Mouse (Mus musculus): ENCODE data around the gene Ghdc. TPM values are rescaled to one million over a fixed set of nuclear protein-coding genes. Genes with fewer than 3 reads are reported as not detected.

Gene Ghdc
- total RNA-seq (2023; ENCODE audit: inconsistent age) = 17.9 to 27.2 TPM (median 20.3 TPM) in 4 replicates

DNA sequence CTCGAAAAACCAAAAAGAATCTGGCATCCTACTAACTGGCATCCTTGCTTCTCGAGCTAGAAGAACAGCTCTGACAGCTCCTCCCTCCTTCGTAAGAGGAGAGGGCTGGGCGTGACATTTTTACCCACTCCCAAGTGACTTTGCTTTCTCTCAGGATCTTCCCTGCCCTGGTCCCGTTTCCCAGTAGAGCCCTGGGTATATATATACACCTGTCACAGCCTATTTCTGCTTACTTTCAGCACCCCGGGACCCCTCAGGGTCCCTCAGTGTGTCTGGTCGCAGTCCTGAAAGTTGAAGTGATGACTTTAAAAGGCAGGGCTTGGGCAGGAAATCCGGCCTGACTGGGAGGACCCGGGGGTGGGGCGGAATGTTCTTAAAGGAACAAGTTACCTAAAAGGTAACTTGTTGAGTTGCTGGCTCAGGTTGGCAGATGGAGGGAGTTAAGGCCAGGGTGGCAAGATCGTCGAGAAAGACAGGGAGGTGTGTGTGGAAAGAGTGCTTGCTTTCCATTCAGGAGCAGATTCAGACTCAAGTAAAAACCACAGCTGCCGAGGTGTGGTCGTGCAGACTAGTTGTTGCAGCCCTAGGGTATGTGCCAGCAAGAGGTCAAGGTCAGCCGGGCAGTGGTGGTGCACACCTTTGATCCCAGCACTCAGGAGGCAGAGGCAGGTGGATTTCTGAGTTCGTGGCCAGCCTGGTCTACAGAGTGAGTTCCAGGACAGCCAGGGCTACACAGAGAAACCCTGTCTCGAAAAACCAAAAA, at the start of gene Ghdc:
Gene Ghdc (minus strand): TSS at position 312 of the 763 bp plus-strand sequence.

DNA sequence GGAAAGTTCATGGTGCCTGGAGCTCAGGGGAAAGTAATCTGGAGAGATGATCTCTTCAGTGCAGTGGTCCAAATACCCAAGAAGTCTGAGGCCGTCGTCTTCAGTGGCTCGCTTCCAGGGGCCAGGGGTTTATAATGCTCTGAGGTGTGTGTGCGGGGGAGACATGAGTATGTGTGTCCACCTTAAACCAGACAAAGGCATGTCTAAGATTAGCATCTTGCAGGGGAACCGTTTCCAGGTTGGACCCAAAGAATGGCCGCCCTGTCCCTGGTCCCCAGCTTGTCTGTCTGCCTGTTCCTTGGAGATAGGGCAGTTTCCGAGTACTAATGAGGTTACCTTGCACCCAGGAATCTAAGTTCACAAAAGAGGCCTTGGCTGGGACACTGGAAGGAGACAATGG, 7.9 kb downstream of the Ghdc start, which contains the start of gene Hcrt:
Gene Hcrt (minus strand): TSS at position 101 of the 400 bp plus-strand sequence.

DNA sequence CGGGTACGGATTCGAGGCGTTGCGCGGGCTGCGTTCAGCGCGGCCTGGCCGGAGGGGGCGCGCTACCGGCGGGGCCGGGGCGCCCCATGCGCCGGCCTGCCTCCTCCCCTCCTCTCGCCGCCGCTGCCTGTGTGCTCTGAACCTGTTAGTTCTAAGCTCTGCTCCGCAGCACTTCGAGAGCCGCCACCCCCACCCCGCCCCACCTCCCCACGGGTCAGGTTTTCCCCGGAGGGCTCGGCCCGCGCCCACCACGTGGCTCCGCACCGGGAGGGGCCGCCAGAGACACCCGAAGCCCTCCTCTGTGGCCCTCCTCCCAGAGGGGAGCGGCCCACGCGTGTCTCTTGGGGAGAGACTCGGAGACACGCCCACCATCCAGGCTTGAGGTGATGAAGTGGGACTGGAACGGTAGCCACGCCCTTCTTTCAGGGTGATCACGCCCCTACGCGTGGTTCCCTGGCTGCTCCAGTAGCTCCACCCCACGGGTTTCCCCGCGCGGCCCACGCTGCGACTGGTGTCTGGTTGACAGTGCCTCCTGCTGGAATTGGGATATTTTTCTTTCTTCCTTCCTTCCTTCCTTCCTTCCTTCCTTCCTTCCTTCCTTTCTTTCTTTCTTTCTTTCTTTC, 11.0 kb downstream of the Ghdc start, which contains the start of gene Kcnh4:
Gene Kcnh4 (minus strand): TSS at position 332 of the 623 bp plus-strand sequence.

DNA sequence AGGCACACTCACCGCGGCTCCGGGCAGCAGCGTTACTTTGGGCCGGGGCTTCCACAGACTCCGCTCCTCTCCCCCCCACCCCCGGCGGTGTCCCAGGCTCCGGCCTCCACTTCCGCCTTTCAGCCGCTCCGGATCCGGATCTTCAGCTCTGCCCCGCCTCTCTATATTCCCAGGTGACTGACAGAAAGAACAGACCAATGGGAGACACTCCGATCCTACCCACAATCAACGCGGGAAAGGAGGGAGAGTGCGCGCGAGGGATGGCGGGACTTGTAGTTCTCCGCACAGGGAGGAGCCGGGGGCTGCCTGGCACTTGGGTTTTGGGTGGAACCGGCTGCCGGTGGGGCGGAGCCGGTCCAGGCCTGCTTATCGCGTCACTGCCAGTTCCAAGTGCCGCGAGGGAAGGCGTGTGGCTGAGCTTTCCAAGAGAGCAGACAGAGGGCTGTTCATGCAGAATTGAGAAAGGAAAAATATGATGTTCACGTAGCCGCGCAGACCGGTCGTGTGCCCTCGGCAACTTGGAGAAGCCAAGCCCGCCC, 32.6 kb downstream of the Ghdc start, which contains the start of gene Rab5c:
Gene Rab5c (minus strand): TSS at position 150 of the 539 bp plus-strand sequence.

Other genes starting within 250 kb of the Ghdc start
- gene Acly, start 243.0 kb downstream of the Ghdc start, total RNA-seq (2023; ENCODE audit: inconsistent age) = 158 to 172 TPM (median 161 TPM) in 4 replicates
- 0.32 to 0.51 TPM (median 0.39 TPM) in 3 of 4 replicates, not detected in the other for gene Ttc25, start 225.3 kb downstream of the Ghdc start, total RNA-seq (2023; ENCODE audit: inconsistent age)
- 182 to 196 TPM (median 187 TPM) in 4 replicates for gene Cnp, start 196.1 kb downstream of the Ghdc start, total RNA-seq (2023; ENCODE audit: inconsistent age)
- gene Nkiras2, start 151.7 kb downstream of the Ghdc start, total RNA-seq (2023; ENCODE audit: inconsistent age) = 24.9 to 30.3 TPM (median 26.3 TPM) in 4 replicates
- 460 to 496 TPM (median 474 TPM) in 4 replicates for gene Dnajc7, start 150.8 kb downstream of the Ghdc start, total RNA-seq (2023; ENCODE audit: inconsistent age)
- gene Zfp385c, start 78.5 kb downstream of the Ghdc start, total RNA-seq (2023; ENCODE audit: inconsistent age) = 0.24 TPM in 1 of 4 replicates, not detected in the others
- 18.4 to 28.4 TPM (median 20.7 TPM) in 4 replicates for gene Dhx58, start 66.7 kb downstream of the Ghdc start, total RNA-seq (2023; ENCODE audit: inconsistent age)
- gene Kat2a, start 58.5 kb downstream of the Ghdc start, total RNA-seq (2023; ENCODE audit: inconsistent age) = 37.4 to 42.8 TPM (median 40.6 TPM) in 4 replicates
- not detected in 4 replicates for gene Hspb9, start 57.1 kb downstream of the Ghdc start, total RNA-seq (2023; ENCODE audit: inconsistent age)
- gene Rab5c, start 32.7 kb downstream of the Ghdc start, total RNA-seq (2023; ENCODE audit: inconsistent age) = 128 to 135 TPM (median 134 TPM) in 4 replicates
- gene Kcnh4, start 11.0 kb downstream of the Ghdc start, total RNA-seq (2023; ENCODE audit: inconsistent age) = 6.4 to 8.3 TPM (median 6.9 TPM) in 4 replicates
- gene Hcrt, start 8.0 kb downstream of the Ghdc start, total RNA-seq (2023; ENCODE audit: inconsistent age) = not detected in 4 replicates
- gene Stat5b, start 79.8 kb upstream of the Ghdc start, total RNA-seq (2023; ENCODE audit: inconsistent age) = 63.3 to 74.4 TPM (median 69.7 TPM) in 4 replicates
- gene Stat5a, start 88.4 kb upstream of the Ghdc start, total RNA-seq (2023; ENCODE audit: inconsistent age) = 38.6 to 43.6 TPM (median 41.8 TPM) in 4 replicates
- gene Stat3, start 168.6 kb upstream of the Ghdc start, total RNA-seq (2023; ENCODE audit: inconsistent age) = 235 to 266 TPM (median 245 TPM) in 4 replicates
- gene Cavin1, start 199.9 kb upstream of the Ghdc start, total RNA-seq (2023; ENCODE audit: inconsistent age) = 0.30 to 0.61 TPM (median 0.59 TPM) in 4 replicates
- gene Atp6v0a1, start 238.5 kb upstream of the Ghdc start, total RNA-seq (2023; ENCODE audit: inconsistent age) = 71.3 to 92.3 TPM (median 79.0 TPM) in 4 replicates